Mouse (Mus musculus): ENCODE measurements around the gene Zfp64. TPM values are rescaled to one million over a fixed set of nuclear protein-coding genes. Genes with fewer than 3 reads are reported as not detected.

The Zfp64 gene
- 23.9 and 25.1 TPM in 2 replicates for polyA plus RNA-seq (2015; fragmentation: Nextera tagmentation; extraction: Ambion mirVana)

DNA sequence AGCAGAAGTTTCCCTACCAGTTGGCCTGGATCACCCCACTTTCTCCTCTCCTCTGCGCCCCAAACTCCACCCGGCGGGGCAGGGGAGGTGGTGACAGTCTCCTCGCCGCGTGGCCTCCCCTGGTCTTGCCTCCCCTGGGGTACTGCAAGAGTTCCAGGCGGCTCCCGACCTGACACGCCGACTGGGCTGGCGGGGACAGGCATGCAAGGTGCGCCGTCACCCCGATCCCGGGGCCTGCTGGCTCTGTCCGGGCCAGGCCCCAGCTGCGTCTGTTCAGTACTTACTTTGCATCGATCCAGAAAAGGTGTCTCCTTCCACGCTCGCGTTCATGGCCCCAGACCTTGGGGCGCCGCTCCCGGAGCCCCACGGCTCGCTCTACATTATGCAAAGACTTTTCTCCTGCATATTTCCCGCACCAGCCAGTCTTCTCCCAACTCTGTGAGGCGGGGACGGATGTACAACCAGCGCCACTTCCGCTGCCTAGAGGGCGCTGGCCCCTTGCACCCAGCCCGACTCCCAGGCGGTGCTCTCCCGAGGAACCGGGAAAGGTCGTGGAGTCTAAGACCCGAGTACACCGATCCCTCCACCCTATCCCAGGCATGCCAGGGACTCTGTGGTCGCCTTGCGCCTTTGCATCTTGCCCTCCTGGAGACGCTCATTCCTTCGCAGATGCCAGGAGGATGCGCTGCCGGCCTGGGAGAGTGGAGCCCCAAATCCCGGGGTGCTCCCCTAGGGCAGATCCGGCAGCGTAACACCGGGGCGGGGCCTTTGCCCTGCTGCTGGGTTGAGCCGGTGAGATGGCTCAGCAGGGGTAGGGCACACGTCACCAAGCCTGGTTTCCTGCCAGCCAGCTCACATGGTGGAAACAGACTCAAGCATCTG is at the start of gene Zfp64:
Gene Zfp64, minus strand, starts transcription at position 753 of the 882 bp plus-strand sequence.
- no peaks in the 10 kb centered on the region for H3K27me3 ChIP-seq
- H3K4me3 ChIP-seq, result peak within 1 kb of the TSS; percentile 88
- H3K4me1 ChIP-seq (replicated peaks), result peaks cover 35% of the 10 kb centered on the region
- ATAC-seq (ENCODE audit: low read depth), result peak; percentile 88
- peak within 1 kb of the TSS; percentile 98 for H3K4me2 ChIP-seq
- H3K9me3 ChIP-seq, result no peaks in the 10 kb centered on the region
- peak within 1 kb of the TSS; percentile 94 for H3K9ac ChIP-seq
- H3K27ac ChIP-seq (replicated peaks), result peak within 1 kb of the TSS; percentile 87
- peaks cover 15% of the 10 kb centered on the region for H3K36me3 ChIP-seq
- under 1% methylated on average over 52 of the region's 52 CpGs for WGBS

DNA sequence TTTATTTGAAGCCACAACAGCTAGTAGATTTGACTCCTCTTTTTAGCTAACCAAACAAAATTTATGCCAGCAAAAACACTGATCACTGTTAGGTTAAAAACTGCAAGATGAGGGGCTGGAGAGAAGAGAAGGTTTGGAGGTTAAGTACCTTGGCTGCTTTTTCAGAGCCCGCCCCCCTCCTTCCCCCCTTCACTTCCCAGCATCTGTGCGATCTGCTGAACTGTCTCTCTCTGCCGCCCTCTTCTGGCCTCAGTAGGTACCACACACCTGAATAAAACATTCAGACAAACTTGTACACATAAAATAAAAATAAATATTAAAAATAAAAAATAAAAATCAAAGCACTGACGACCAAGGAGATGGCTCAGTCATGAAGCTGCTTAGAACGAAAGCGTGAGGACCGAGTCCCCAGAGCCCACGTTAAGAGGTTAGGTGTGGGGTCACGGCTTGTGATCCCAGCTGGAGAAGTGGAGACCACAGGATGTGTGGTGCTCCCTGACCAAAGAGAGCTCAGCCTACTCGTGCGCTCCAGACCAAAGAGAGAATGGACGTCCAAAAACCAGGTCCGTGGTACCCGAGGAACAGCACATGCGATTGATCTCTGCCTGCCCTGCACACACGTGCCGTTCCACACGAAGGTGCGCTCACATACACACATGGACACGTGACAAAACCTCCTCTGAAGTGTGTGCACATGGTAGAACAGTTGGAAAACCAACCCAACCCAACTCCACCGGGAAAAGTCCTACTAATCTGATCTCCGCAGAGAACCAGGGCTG is 37.4 kb upstream of the Zfp64 start:
- Histone ChIP-seq H3K9ac (no peak overlapping the region), H3K9me3 (no peaks in the 10 kb centered on the region; the same call in 1 of the 2 replicates), H3K27ac (replicated peaks) (no peak overlapping the region), H3K4me2 (no peak overlapping the region), H3K4me3 (no peak overlapping the region), H3K4me1 (replicated peaks) (peaks cover 8% of the 10 kb centered on the region), H3K27me3 (no peaks in the 10 kb centered on the region), H3K36me3 (no peaks in the 10 kb centered on the region)
- WGBS, result 76% methylated on average over 22 of the region's 22 CpGs
- ATAC-seq (ENCODE audit: low read depth), result no peak

DNA sequence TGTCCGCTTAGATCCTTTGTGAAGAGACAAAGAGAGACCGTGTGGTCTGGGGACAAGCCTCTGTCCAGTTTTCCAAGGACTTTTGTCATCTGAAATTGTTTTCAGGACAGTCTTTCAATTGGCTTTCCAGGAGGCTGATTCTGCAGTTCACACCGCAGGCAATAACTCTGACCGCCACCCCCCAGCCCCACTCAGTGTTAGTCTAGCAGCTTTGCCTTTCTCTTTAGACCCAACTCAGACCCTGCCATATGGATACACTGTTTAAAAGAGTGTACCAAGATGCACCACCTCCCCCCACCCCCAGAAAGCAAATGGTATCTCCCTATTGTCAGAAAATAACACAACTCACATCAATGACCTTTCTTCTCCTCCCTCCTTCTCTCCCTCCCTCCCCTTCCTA is 35.6 kb upstream of the Zfp64 start:
- Histone ChIP-seq H3K36me3 (no peaks in the 10 kb centered on the region), H3K9ac (peak overlapping the region; percentile 47), H3K4me2 (peak overlapping the region; percentile 41), H3K4me1 (replicated peaks) (peaks cover 8% of the 10 kb centered on the region), H3K9me3 (no peaks in the 10 kb centered on the region; the same call in 1 of the 2 replicates), H3K27me3 (no peaks in the 10 kb centered on the region), H3K27ac (replicated peaks) (peak overlapping the region; percentile 67), H3K4me3 (no peak overlapping the region)
- 22% methylated on average over 4 of the region's 4 CpGs for WGBS
- ATAC-seq (ENCODE audit: low read depth), result no peak; the same call in 1 of the 2 replicates

DNA sequence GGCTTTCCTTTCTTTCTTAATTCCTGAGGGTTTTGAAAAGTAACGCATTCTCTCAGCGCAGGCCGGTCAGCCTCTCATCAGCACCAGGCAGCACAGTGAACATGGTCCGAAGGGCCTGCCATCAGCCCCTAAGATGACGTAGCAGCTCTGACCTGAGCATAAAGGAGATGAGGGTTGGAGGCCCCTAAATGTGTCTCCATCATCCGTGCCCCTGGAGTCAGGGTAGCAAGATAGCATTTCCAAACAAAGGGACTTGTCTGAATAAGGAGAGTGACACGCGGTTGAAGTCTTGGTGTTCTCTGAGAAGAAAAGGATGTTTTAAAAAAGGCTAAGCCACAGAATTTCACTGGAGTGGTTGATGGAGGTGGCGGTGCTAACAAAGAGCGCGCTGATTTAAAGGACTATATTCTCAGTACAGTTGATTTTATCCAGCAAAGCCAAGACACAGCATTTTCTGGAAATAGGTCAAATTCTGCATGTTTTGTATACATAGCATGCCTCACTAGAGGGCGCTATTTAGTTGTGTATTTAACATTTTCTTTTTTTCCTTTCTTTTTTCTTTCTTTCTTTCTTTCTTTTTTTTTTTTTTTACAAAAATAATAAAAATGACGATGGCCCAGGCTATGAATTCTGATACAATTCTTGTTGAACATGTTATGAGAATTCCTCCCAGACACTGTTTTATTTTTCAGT is 34.8 kb upstream of the Zfp64 start:
- H3K36me3 ChIP-seq, result no peaks in the 10 kb centered on the region
- H3K27ac ChIP-seq (replicated peaks), result peak overlapping the region; percentile 68
- 51% methylated on average over 13 of the region's 13 CpGs for WGBS
- no peak overlapping the region for H3K4me3 ChIP-seq
- no peak for ATAC-seq (ENCODE audit: low read depth)
- no peaks in the 10 kb centered on the region for H3K27me3 ChIP-seq
- peaks cover 8% of the 10 kb centered on the region for H3K4me1 ChIP-seq (replicated peaks)
- H3K9me3 ChIP-seq, result no peaks in the 10 kb centered on the region; the same call in 1 of the 2 replicates
- peak overlapping the region; percentile 41 for H3K4me2 ChIP-seq
- peak overlapping the region; percentile 47; the same call in 1 of the 2 replicates for H3K9ac ChIP-seq

DNA sequence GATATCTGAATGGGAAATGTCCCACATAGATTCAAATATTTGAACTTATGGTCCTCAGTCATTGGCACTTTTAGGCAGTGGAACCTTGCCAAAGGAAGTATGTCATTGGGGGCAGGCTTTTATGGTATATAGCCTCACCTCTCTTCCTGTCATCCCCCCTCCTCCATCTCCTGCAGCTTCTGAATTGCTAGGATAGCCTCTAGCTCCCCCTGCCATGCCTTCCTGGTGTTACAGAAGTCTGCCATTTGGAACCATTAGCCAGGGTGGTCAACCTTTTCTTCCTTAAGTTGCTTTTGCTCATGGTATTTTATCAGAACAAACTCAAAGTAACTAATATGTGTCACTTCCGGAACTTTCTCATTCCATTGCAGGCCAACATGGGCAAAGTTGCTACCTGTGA is 32.7 kb upstream of the Zfp64 start:
- no peaks in the 10 kb centered on the region for H3K36me3 ChIP-seq
- no peaks in the 10 kb centered on the region for H3K27me3 ChIP-seq
- no peak overlapping the region for H3K4me3 ChIP-seq
- H3K9me3 ChIP-seq, result no peaks in the 10 kb centered on the region
- no peak overlapping the region for H3K27ac ChIP-seq (replicated peaks)
- ATAC-seq (ENCODE audit: low read depth), result no peak
- no peak overlapping the region for H3K4me2 ChIP-seq
- H3K4me1 ChIP-seq (replicated peaks), result peaks cover 8% of the 10 kb centered on the region
- WGBS, result 97% methylated on average over 1 of the region's 1 CpGs
- H3K9ac ChIP-seq, result no peak overlapping the region

DNA sequence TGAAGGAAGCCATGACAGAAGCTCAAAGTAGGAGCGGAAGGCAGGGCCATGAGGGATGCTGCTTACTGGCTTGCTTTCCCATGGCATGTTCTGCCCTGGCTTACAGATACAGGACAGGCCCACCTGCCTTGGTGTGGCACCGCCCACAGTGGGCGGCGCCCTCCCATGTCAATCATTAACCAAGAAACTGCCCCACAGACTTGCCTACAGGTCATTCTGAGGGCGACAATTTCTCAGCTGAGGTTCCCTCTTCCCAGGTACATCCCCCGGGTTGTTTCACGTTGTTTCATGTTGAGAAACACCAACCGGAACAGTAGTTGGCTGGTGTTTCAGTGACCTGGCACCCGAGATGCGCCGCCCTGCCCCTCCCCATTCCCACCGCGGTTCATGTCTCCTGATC is 32.0 kb upstream of the Zfp64 start:
- Histone ChIP-seq H3K4me1 (replicated peaks) (peaks cover 8% of the 10 kb centered on the region), H3K36me3 (no peaks in the 10 kb centered on the region), H3K27ac (replicated peaks) (no peak overlapping the region), H3K4me2 (no peak overlapping the region), H3K9me3 (no peaks in the 10 kb centered on the region), H3K9ac (no peak overlapping the region), H3K27me3 (no peaks in the 10 kb centered on the region), H3K4me3 (no peak overlapping the region)
- 85% methylated on average over 13 of the region's 13 CpGs for WGBS
- no peak for ATAC-seq (ENCODE audit: low read depth)

DNA sequence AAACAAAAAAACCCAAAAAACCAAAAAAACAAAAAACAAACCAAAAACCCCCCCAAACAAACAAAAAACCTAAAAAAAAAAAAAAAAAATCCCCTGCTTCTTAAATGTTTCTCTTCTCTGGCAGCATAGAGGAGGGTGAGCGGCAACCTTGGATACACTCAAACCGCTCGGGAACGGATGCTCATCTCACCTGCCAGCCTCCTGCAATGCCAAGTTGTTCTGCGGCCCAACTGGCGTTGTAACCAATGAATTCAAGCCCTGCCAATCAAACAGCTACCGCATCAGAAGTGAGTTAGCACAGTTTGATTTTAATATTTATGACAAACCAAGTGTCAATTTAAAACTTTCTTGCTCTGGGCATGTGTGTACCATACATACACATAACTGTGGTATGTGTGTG is 26.6 kb upstream of the Zfp64 start:
- Histone ChIP-seq H3K9ac (no peak overlapping the region), H3K4me2 (no peak overlapping the region), H3K9me3 (no peaks in the 10 kb centered on the region), H3K4me3 (no peak overlapping the region), H3K27ac (replicated peaks) (no peak overlapping the region), H3K27me3 (no peaks in the 10 kb centered on the region), H3K4me1 (replicated peaks) (peaks cover 5% of the 10 kb centered on the region; the same call in 1 of the 2 replicates), H3K36me3 (no peaks in the 10 kb centered on the region)
- 96% methylated on average over 7 of the region's 7 CpGs for WGBS
- no peak for ATAC-seq (ENCODE audit: low read depth)

DNA sequence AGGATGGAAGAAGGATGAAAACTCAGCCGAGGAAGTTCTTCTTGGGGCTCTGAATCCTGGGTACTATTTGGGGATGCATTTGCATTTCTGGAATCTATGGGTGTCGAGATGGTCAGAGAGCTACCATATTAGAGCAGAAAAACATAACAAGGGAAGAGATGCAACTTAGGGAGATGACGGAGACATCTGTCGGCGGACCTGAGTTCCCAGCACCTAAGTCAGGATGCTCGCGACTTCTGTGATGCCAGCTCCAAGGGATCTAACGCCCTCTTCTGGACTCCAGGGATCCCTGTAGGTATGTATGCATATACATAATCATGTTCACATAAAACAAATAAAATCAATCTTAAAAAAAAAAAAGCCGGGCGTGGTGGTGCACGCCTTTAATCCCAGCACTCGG is 26.1 kb upstream of the Zfp64 start:
- Histone ChIP-seq H3K36me3 (no peaks in the 10 kb centered on the region), H3K9me3 (no peaks in the 10 kb centered on the region), H3K4me3 (no peak overlapping the region), H3K27ac (replicated peaks) (no peak overlapping the region), H3K27me3 (no peaks in the 10 kb centered on the region), H3K4me2 (peak overlapping the region; percentile 24; the same call in 1 of the 2 replicates), H3K4me1 (replicated peaks) (peaks cover 5% of the 10 kb centered on the region; the same call in 1 of the 2 replicates), H3K9ac (no peak overlapping the region)
- no peak for ATAC-seq (ENCODE audit: low read depth)
- WGBS, result 74% methylated on average over 12 of the region's 12 CpGs

DNA sequence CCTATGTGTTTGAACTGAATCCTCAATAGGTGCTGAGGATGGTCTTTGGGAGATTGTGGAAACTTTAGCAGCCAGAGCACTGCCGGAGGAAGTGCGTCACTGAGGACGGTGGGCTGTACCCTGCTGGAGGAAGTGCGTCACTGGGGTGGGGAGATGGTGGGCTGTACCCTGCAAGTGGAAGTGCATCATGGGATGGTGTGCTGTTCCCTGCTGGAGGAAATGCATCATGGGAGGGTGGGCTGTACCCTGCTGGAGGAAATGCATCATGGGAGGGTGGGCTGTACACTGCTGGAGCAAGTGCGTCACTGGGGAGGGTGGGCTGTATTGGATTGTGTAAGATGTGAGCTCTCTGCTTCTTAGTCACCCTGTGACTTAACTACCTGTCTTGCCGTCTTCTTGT is 25.5 kb upstream of the Zfp64 start:
- Histone ChIP-seq H3K4me2 (peak overlapping the region; percentile 24; the same call in 1 of the 2 replicates), H3K4me3 (no peak overlapping the region), H3K9me3 (no peaks in the 10 kb centered on the region), H3K36me3 (no peaks in the 10 kb centered on the region), H3K4me1 (replicated peaks) (peaks cover 5% of the 10 kb centered on the region; the same call in 1 of the 2 replicates), H3K27me3 (no peaks in the 10 kb centered on the region), H3K9ac (no peak overlapping the region), H3K27ac (replicated peaks) (no peak overlapping the region)
- ATAC-seq (ENCODE audit: low read depth), result peak; percentile 88
- 51% methylated on average over 6 of the region's 6 CpGs for WGBS

DNA sequence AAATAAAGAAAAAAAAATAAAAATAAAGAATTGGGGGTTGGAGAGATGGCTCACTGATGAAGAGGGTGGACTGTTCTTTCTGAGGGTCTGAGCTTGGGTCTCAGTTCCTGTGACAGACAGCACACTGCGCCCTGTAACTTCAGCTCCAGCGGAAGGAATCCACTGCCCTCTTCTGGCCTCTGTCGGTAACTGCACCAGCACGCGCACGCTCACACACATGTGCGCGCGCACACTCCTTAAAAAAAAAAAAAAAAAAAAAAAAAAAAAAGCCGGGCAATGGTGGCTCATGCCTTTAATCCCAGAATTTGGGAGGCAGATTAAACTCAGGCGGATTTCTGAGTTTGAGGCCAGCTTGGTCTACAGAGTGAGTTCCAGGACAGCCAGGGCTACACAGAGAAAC is 24.4 kb upstream of the Zfp64 start:
- no peaks in the 10 kb centered on the region for H3K36me3 ChIP-seq
- H3K4me1 ChIP-seq (replicated peaks), result peaks cover 5% of the 10 kb centered on the region; the same call in 1 of the 2 replicates
- no peak overlapping the region for H3K4me2 ChIP-seq
- no peaks in the 10 kb centered on the region for H3K27me3 ChIP-seq
- H3K9ac ChIP-seq, result no peak overlapping the region
- no peak overlapping the region for H3K4me3 ChIP-seq
- WGBS, result 46% methylated on average over 11 of the region's 11 CpGs
- no peak overlapping the region for H3K27ac ChIP-seq (replicated peaks)
- no peak for ATAC-seq (ENCODE audit: low read depth)
- no peaks in the 10 kb centered on the region for H3K9me3 ChIP-seq

DNA sequence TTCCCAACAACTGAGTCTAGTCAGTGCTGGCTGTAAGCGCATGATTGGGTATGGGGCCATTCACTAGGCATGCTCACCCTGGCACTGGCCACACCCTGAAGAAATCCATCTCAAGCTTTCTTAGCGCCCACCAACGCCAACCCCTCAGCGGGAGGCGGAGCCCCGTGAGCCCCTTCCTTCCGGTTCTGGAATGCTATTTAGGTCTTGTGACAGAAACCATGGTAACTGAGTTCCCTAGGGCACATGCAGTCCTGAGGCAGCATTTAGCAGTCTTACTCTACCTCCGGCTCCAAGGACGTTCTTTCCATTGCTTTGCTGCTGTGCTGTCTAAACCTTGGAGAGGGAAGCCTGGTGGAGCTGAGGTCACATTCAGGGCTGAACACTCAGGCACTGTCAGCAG is 22.6 kb upstream of the Zfp64 start:
- no peak for ATAC-seq (ENCODE audit: low read depth)

More for the DNA sequence above, 22.6 kb upstream of the Zfp64 start:
- Histone ChIP-seq H3K27ac (replicated peaks) (no peak overlapping the region), H3K27me3 (no peaks in the 10 kb centered on the region), H3K4me3 (no peak overlapping the region), H3K4me1 (replicated peaks) (peaks cover 5% of the 10 kb centered on the region; the same call in 1 of the 2 replicates), H3K9ac (no peak overlapping the region), H3K9me3 (no peaks in the 10 kb centered on the region), H3K36me3 (no peaks in the 10 kb centered on the region), H3K4me2 (0 out of 2 replicates have a peak overlapping the region, but pooled peaks have one; percentile 5)
- 55% methylated on average over 9 of the region's 9 CpGs for WGBS
